Mouse (Mus musculus): ENCODE measurements around the gene Zfp281.

DNA sequence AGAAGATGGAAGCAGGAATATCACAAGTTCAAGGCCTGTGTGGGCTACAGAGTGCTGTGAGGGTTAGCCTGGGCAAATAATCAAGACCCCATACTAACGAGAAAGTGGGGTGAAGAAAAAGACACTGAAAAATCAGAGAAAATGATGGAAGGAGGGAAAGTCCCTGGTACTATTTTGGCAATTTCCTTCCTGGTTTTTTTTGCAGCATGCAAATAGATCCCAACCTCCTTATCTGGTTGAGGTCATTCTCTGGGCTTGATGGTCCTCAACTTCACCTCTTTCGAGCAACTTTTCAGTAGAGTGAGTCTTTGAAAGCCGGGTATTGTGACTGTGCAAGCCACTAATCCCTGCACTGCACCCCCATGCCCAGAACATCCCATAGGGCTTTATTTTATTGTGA lies 24.6 kb upstream of the Zfp281 start:
- TF ChIP-seq POLR2A (IDR thresholded peaks at IDR 0.05; ENCODE audit: borderline replicate concordance, insufficient read depth, low read length) (no peak), CTCF (IDR thresholded peaks at IDR 0.05; ENCODE audit: borderline replicate concordance, insufficient read depth, low read depth, low read length) (no peak)
